Mouse (Mus musculus) thymus, postnatal 0 days (tissue): Measurements from ENCODE around the gene Tnfrsf13b. TPM values are rescaled to one million over a fixed set of nuclear protein-coding genes. Genes with fewer than 3 reads are reported as not detected.
"Not testable (repeated sequence)": the region's sequence is repeated elsewhere in the genome, so short reads cannot be mapped to it uniquely, and the experiment has no call there.

Experiments used
- DNase-seq: peaks from one replicate; pipeline ENCODE4 v3.0.0-alpha.2; 2015; ENCODE audit warnings: low spot score
- polyA plus RNA-seq: library from polyadenylated mRNA; unstranded; fragments of >200 nt; fragmentation: Nextera tagmentation; extraction: Ambion mirVana; gene quantifications from 2 replicates; pipeline ENCODE4 v1.2.1, GENCODE M21; 2015

Gene Tnfrsf13b
- polyA plus RNA-seq, 1 experiment from 2014 or later, result 56.0 TPM

DNA sequence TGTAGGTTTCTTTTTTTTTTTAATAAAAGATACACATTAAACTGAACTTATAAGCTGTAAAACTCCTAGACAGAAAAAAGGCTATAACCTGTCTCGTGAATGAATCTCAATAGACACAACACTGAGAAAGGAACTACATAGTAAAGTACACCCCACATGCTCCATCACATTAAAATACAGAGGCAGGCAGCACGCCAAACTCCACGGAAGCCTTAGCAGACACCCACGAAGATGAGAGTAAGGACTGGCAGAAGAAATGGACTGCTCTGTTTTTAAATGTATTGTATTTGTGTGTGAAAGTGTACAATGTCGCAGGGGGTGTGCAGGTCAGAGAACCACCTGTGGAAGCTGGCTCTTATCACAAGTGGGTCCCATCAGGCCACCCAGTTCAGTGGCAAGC lies 43.6 kb downstream of the Tnfrsf13b start:
- DNase-seq, result no peak

DNA sequence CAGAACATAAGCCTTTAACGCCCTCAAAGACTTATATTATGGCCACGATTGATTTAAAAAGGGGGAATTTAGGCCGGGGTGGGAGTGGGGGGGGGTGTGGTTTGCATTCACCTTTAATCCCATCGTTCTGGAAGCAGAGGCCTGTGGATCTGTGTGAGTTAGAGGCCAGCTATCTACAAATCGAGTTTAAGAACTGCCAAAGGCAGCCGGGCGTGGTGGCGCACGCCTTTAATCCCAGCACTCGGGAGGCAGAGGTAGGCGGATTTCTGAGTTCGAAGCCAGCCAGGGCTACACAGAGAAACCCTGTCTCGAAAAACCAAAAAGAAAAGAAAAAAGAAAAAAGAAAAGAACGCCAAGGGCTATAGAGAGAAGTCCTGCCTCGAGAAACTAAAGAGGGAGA lies 46.9 kb downstream of the Tnfrsf13b start:
- DNase-seq, result not testable (repeated sequence)

DNA sequence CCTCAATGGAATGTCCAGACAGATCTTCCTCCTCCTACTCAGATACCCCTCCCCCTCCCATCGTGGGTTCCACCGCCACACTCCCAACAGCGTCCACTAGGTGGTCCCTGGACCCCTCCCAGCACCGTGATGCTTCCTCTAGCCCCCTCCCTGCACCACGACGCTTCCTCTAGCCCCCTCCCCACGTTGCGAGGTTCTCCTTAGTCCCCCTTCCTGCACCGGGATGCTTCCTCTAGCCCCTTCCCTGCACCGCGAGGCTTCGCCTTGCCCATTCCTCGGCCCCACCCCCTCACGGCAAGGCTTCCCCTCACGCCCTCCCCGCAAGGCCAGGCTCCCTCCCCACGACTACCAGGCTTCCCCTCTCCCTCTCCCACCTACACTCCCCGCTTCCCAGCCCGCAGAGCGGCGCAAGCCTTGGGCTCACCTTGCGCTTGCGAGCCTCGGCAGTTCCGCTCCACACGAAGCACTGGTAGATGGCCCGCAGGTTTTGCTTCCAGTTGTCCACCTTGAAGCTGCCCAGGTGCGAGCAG lies 47.8 kb downstream of the Tnfrsf13b start:
- DNase-seq, result peak; percentile 76

DNA sequence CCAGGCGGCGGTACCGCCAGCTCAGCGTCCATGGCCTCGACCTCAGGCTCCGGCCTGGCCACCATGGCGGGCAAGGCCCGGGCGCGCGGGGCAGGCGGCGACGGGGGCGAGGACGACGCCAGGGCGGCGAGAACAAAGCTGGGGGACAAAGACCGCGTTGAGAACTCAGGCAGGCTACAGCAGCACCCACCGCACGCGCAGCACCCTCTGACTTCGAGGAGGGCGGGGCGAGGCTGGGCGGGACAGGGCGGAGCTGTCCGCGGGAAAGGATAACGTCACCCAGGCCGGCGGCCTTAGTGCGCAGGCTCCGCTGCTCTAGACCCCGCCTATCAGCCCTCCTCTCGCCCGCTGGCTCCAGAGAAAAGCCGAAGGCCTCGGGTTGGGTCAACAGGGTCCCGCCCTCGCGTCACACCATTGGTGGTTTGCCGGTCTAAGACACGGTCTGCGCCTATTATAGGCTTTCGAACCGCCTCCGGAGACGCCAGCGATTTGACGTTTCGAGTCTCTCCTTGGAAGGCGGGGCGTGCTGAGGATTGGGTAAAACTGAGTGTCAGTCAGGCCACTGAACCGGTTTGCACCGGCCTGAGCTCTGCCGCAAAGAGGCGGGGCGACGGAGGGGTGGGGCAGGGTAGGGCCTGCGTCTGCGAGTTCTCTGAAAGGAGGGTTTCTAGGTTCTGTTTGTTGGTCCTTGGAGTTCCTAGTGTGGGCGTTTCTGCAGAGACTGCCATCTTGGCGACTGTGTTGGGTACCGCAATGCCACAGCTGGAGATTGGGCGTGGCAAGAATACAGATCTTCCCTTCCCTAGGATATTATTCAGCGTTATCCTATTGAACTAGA lies 48.5 kb downstream of the Tnfrsf13b start, which contains the start of gene Usp22:
Gene Usp22 (minus strand): TSS at position 235 of the 838 bp plus-strand sequence.
- peak; percentile 100 for DNase-seq

DNA sequence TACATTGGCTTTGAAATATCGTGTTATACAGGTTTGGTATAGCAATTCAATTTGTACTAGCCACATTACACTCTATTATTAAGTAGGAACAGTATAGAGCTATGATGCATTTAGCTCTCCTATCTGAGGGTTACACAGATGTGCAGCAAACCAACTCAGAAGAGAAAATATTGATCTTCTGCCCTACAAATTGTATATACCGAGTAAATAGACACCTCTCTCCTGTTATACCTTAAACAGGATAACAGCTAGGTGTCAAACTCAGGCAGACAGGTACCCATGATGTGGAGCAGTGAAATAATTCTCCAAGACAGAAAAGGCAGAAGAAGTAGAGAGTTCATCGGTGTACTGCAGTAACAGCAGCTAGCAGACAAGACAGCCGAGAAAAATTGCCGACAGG lies 49.2 kb downstream of the Tnfrsf13b start:
- DNase-seq, result no peak

DNA sequence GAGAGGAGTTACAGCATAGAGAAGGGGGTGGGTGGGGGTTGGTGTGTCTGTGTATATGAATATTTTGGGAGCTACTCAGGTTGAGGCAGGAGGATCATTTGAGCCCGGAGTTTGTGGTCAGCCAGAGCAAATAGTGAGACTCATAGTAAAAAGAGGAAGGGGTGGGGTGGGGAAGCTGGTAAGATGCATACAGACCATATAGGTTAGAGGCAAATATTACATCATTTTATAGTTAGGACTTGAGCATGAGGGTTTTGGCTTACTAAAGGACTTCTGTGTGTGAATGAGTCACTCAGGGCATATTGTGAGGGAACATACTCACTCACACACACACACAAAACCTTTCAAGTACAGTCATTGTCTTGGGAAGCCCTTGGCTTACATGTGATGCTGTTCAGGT lies 49.8 kb downstream of the Tnfrsf13b start:
- no peak for DNase-seq

DNA sequence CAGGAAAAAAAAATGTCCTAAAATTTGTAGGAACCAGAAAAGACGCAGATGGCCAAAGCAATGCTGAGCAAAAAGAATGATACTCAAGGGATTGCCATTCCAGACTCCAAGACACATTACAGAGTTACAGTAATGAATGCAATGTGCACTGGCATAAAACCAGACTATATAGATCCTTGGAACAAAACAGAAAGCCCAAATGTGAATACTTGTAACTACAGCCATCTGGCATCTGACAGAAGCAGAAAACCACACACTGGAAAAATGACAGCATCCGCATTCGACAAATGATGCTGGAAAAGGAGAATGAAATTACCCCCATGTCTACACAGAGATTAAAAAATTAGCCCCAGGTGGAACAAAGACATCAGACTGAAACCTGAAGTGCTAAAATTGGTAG lies 53.8 kb downstream of the Tnfrsf13b start:
- no peak for DNase-seq

DNA sequence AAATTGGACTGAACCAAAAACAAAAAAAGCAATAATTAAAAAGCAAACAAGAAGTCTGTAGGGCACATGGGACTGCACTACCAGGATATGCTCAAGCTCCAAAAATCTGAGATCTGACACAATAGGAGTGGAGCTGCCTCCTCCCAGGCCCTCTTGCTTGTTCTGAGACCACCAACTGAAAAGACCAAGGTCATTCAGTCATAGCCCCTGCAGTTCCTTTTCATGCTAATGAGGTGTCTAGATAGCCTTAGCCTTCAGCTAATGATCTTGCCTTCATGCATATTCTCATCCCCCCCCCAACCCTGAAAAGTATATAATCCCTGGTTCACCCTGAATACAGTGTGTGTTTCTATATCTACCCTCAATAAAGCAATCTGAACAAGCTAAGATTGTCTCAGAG lies 55.1 kb downstream of the Tnfrsf13b start:
- no peak for DNase-seq

DNA sequence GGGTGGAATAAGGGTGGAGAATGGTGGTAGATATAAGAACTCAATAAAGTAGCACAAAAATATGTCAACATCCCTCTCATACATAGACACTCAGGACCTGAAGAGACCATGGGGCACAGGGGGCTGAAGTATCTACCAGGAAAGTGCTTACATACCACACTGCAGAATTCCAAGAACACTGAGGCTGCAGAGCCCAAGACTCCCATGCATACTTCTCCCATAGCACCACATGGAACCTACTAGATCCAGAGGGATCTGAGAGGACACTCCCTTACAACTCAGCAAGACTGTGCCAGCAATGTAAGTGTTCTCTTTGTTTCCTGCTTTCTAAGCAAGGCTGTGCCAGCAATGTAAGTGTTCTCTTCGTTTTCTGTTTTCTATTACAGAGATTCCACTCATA lies 57.3 kb downstream of the Tnfrsf13b start:
- DNase-seq, result no peak

DNA sequence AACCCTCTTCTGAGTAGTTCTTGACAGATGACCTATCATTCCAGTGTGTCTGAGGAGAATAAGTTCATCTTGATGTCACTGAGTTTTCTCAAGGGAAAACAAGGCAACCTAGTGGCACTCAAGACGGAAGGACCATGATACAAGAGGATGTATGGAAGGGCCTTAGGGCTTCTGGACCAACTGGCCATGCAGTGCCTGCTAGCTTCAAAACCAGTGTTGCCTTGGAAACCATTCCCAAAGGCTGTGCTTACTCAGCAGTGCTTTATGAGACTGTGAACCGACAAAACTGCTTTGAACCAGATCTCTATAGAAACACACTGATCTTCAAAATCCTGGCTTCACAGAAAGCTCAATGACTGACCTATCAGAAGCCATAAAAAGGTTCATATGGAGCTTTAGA lies 64.2 kb downstream of the Tnfrsf13b start:
- DNase-seq, result no peak

DNA sequence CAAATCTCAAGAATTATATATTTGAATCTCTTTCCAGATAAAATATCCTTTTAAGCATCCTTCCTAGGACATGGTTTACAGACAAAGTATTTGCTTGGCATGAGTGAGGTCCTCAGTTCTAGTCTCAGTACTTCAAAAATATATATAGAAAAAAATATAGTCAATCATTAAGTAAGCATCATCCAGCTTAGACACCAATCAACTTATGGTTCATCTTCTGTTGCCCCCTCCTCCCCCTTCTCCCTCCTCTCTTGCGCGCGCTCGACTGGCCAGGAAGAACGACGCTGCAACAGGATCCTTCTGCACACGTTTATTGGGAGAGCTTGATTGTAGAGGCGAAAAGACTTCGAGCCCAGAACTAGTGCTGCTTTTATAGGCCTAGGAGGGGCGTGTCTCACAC lies 65.6 kb downstream of the Tnfrsf13b start:
- not testable (repeated sequence) for DNase-seq

DNA sequence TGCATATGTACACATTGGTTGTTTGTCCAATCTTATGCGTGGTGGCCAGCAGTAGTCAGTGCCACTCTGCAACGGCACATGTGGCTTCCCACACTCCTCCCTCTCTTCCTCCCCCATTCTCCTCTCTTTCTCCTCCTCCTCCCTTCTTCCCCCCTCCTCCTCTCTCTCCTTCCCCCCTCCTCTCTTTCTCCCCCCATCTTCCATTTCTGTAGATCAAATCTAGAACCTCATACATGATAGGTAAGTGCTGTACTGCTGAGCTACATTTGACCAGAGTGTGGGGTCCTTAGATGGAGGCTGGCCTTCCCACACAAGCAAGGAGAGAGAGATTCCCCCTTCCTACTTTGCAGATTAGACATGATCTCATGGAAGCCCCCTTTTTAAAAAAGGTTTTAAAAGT lies 66.2 kb downstream of the Tnfrsf13b start:
- no peak for DNase-seq

DNA sequence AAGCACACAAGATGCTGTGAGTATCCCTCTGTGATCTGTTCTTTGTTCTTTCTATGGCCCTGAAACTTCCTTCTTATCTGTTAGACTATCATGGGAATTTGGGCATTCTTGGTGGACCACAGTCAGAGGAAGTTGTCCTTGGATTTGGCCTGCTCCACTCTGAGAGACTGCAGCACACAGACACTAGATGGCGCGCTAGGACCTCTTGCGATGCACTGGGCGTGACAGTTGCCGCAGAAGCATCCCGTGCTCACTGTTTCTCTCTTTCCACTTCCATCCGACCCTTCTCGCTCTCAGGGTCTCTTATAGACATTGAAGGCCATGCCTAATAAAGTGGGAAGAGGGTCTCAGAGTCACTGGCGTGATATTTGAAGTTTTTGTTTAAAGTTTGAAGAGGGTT lies 66.8 kb downstream of the Tnfrsf13b start:
- DNase-seq, result peak; percentile 75

DNA sequence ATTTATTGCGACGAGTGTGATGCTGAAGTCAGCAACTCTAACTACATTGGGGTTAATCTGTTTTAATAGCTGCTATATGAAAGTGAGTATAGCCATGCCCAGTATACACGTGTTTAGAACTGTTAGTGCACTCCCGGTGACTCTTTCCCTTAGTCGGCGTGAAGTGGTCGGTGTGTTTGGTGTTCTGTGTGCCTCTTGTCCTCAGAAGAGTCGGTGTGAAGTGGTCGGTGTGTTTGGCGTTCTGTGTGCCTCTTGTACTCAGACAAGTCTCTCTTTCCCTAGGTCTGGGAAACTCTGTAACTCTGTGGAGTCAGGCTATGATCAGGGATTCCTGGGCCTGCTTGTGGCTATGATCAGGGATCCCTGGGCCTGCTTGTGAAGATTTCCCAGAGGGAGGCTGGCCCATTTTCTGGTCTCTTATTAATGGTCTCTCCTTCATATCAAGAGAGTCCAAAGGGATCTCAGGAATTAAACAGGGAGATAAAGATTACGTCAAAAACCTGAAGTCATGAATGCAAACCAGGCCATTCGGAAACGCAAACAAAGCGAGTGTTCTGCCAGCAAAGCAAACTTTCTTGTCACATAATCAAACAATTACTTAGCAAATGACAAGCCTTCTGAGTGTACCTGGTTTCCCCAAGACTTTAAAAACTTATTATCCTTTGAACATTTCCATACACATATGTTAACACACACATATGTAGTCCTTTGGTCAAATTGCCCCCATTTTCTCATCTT lies 70.2 kb downstream of the Tnfrsf13b start:
- no peak for DNase-seq

DNA sequence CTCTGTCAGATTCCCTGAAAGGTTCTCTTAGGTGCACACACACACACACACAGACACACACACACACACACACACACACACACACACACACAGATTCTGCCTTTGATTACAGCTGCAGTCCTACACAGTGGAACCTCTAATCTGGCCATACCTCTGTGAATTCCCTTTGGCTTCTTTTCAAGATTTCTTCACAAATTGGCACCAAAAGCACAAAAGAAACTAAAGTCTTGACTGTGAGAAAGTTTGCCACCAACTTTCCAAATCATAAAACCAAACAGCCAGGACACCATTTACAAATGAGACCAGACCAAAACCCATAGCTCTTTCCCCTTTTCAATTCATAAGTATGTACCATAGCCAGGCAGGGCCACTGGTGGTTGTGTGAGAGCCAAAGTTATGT lies 71.4 kb downstream of the Tnfrsf13b start:
- DNase-seq, result no peak

Other genes starting within 250 kb of the Tnfrsf13b start
- 46.0 and 52.0 TPM in 2 replicates for gene Tmem11, start 247.5 kb upstream of the Tnfrsf13b start, polyA plus RNA-seq
- gene Natd1, start 212.0 kb upstream of the Tnfrsf13b start, polyA plus RNA-seq, result 11.9 and 15.0 TPM in 2 replicates
- gene Map2k3, start 194.7 kb upstream of the Tnfrsf13b start, polyA plus RNA-seq, result 70.5 and 73.5 TPM in 2 replicates
- 0.05 and 0.10 TPM in 2 replicates for gene Kcnj12, start 104.2 kb upstream of the Tnfrsf13b start, polyA plus RNA-seq
- 51.3 and 53.9 TPM in 2 replicates for gene Usp22, start 48.3 kb downstream of the Tnfrsf13b start, polyA plus RNA-seq
- 1.6 and 2.2 TPM in 2 replicates for gene Aldh3a1, start 80.8 kb downstream of the Tnfrsf13b start, polyA plus RNA-seq
- gene Aldh3a2, start 140.7 kb downstream of the Tnfrsf13b start, polyA plus RNA-seq, result 43.3 and 47.0 TPM in 2 replicates
- gene Slc47a2, start 216.1 kb downstream of the Tnfrsf13b start, polyA plus RNA-seq, result 0.67 and 0.82 TPM in 2 replicates